Mouse (Mus musculus) cerebellum, adult 11-12 months (tissue): ENCODE data around the gene Rfc5.
A peak's percentile ranks its signal among the peaks of the same experiment; 100 is the strongest.

ENCODE experiments used
- DNase-seq: peaks from one replicate; pipeline ENCODE4 v3.0.0; 2022

The Rfc5 gene

GRCm38 (mm10) chr5:117374372-117375049, 14.3 kb downstream of the Rfc5 start:
- DNase-seq, result no peak

- DNase-seq, result no peak
Observed at GRCm38 (mm10) chr5:117373418-117373817, 15.4 kb downstream of the Rfc5 start.

- DNase-seq, result no peak
Observed at GRCm38 (mm10) chr5:117370592-117370991, 18.3 kb downstream of the Rfc5 start.

- no peak for DNase-seq
Observed at GRCm38 (mm10) chr5:117367206-117367605, 21.6 kb downstream of the Rfc5 start.

- no peak for DNase-seq
Observed at GRCm38 (mm10) chr5:117365904-117366561, 22.8 kb downstream of the Rfc5 start.

GRCm38 (mm10) chr5:117364821-117365220, 24.0 kb downstream of the Rfc5 start:
- no peak for DNase-seq

- DNase-seq, result no peak
Observed at GRCm38 (mm10) chr5:117363066-117363782, 25.6 kb downstream of the Rfc5 start.

GRCm38 (mm10) chr5:117361590-117361989, 27.3 kb downstream of the Rfc5 start:
- no peak for DNase-seq

- no peak for DNase-seq
Observed at GRCm38 (mm10) chr5:117360631-117361541, 28.0 kb downstream of the Rfc5 start.

- DNase-seq, result no peak
Observed at GRCm38 (mm10) chr5:117360228-117360515, 28.7 kb downstream of the Rfc5 start.

- DNase-seq, result no peak
Observed at GRCm38 (mm10) chr5:117359497-117360227, 29.2 kb downstream of the Rfc5 start.

- peak; percentile 50 for DNase-seq
Observed at GRCm38 (mm10) chr5:117358725-117359124, 30.1 kb downstream of the Rfc5 start.

GRCm38 (mm10) chr5:117358248-117358630, 30.6 kb downstream of the Rfc5 start:
- DNase-seq, result no peak

- DNase-seq, result peak; percentile 53
Observed at GRCm38 (mm10) chr5:117357478-117358247, 31.2 kb downstream of the Rfc5 start.

- peak; percentile 80 for DNase-seq
Observed at GRCm38 (mm10) chr5:117357129-117357477, 31.7 kb downstream of the Rfc5 start, which contains the start of gene Wsb2. Wsb2 (plus strand) TSS chr5:117357304.

GRCm38 (mm10) chr5:117356365-117357128, 32.3 kb downstream of the Rfc5 start:
- DNase-seq, result peak; percentile 68

GRCm38 (mm10) chr5:117355648-117356303, 33.1 kb downstream of the Rfc5 start:
- no peak for DNase-seq

- no peak for DNase-seq
Observed at GRCm38 (mm10) chr5:117354121-117354520, 34.7 kb downstream of the Rfc5 start.

GRCm38 (mm10) chr5:117348279-117348678, 40.6 kb downstream of the Rfc5 start:
- peak; percentile 48 for DNase-seq

GRCm38 (mm10) chr5:117347838-117348237, 41.0 kb downstream of the Rfc5 start:
- DNase-seq, result no peak
